Mouse (Mus musculus): Measurements from ENCODE around the gene Ubr2. TPM values are rescaled to one million over a fixed set of nuclear protein-coding genes. Genes with fewer than 3 reads are reported as not detected.

Ubr2 gene
- polyA plus RNA-seq, 1 experiment from 2014 or later, result 22.9 TPM

Other genes starting within 250 kb of the Ubr2 start
- gene Ptcra, start 246.8 kb downstream of the Ubr2 start, polyA plus RNA-seq (2016; fragmentation: Nextera tagmentation; extraction: Ambion mirVana), result 0.16 and 0.55 TPM in 2 replicates
- 49.8 and 52.6 TPM in 2 replicates for gene 2310039H08Rik, start 237.9 kb downstream of the Ubr2 start, polyA plus RNA-seq (2016; fragmentation: Nextera tagmentation; extraction: Ambion mirVana)
- gene Rpl7l1, start 227.9 kb downstream of the Ubr2 start, polyA plus RNA-seq (2016; fragmentation: Nextera tagmentation; extraction: Ambion mirVana), result 179 and 210 TPM in 2 replicates
- gene Bicral, start 152.1 kb downstream of the Ubr2 start, polyA plus RNA-seq (2016; fragmentation: Nextera tagmentation; extraction: Ambion mirVana), result 4.4 and 4.8 TPM in 2 replicates
- gene Tbcc, start 119.9 kb downstream of the Ubr2 start, polyA plus RNA-seq (2016; fragmentation: Nextera tagmentation; extraction: Ambion mirVana), result 71.7 and 78.7 TPM in 2 replicates
- gene Prph2, start 100.1 kb downstream of the Ubr2 start, polyA plus RNA-seq (2016; fragmentation: Nextera tagmentation; extraction: Ambion mirVana), result not detected in 2 replicates